Mouse (Mus musculus) megakaryocyte, adult 5-6 weeks (primary cell): Measurements from ENCODE around the gene Olfr95. TPM values are rescaled to one million over a fixed set of nuclear protein-coding genes. Genes with fewer than 3 reads are reported as not detected.
"Not testable (repeated sequence)": the region's sequence is repeated elsewhere in the genome, so short reads cannot be mapped to it uniquely, and the experiment has no call there.

ENCODE experiments used
- ATAC-seq: 2 replicates; pipeline ENCODE4 v1.8.0; 2016; ENCODE audit warnings: mild to moderate bottlenecking, inconsistent platforms; ENCODE audit not compliant: poor library complexity, severe bottlenecking
- total RNA-seq, 2 experiments: library from RNA; stranded (forward) in 1 of 2; stranded (reverse) in 1 of 2; fragments of 153-499, 151-499 nt in 1 of 2; fragments of 221-1000, 200-1000 nt in 1 of 2; gene quantifications; 2 replicates each; pipeline versions ENCODE4 v1.2.3 to v1.2.4; 2015 to 2017

Olfr95 gene
- total RNA-seq (2015) (not detected in 2 replicates), total RNA-seq (2017) (0.04 TPM in 1 of 2 replicates, not detected in the other)

DNA sequence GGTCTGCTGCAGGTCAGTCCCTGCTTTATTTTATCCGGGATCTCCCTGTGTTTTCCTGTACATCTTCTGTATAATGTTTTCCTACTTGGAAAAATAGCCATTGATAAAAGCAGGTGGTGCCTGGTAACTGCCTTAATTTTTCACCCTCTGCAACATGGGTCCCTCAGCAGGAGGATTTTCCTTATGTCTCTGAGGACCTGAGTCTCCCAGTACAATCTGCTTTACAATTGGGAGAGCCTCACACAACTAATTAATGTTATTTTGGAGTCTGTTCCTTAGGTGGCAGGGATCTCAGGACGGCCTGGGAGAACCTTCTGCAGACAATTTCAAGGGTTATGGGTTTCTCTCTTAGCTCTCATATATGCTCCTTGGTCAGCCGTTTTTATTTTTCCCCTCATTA, at the start of gene Olfr95:
Gene Olfr95 (minus strand): TSS at position 101 of the 400 bp plus-strand sequence.
- ATAC-seq, result no peak

- peak; percentile 75 for ATAC-seq
Observed at GRCm38 (mm10) chr17:37250544-37250943, 37.6 kb upstream of the Olfr95 start.

GRCm38 (mm10) chr17:37249460-37249859, 36.5 kb upstream of the Olfr95 start:
- no peak for ATAC-seq

DNA sequence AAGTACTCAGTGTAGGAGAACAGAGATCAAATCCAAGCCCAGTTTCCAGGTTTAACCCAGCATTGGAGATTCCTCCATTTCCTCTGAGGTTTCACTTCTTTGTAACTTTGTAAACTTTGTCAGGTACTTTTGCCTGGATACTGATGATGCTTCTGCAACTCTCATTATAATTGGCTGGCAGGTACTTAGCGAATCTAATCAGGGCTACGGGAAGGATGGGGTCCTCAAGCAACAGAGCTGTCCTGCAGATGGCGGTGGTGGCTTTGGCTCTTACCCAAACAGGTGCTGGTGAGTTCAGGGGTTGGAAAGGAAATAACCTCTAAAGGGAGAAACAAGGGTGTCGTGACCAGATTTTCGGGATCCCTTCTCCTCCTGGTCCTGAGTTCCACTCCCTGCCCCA, 33.8 kb upstream of the Olfr95 start:
- ATAC-seq, result peak; percentile 67

DNA sequence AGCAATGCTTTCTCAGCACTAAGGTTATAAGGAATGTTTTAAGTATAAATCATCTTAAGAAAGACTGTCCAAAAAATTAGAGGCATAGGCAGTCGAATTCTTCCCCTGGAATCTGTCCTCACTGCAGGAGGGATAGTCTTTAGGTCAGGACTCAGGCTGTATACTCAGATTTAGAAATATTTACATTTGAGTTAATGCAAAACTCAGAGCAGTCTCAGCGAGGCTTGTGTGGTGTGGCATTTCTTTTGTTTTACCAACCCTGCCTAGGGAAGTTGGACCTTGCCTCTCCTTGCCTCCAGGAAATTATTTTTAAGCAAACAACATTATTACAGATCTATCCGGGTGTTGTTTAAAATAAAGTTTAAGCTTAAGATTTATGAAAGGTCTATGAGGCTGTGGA, 29.3 kb upstream of the Olfr95 start:
- no peak for ATAC-seq

- ATAC-seq, result not testable (repeated sequence)
Observed at GRCm38 (mm10) chr17:37237230-37237629, 24.3 kb upstream of the Olfr95 start, which contains the start of gene Olfr97. Olfr97 (minus strand) TSS chr17:37237330.

DNA sequence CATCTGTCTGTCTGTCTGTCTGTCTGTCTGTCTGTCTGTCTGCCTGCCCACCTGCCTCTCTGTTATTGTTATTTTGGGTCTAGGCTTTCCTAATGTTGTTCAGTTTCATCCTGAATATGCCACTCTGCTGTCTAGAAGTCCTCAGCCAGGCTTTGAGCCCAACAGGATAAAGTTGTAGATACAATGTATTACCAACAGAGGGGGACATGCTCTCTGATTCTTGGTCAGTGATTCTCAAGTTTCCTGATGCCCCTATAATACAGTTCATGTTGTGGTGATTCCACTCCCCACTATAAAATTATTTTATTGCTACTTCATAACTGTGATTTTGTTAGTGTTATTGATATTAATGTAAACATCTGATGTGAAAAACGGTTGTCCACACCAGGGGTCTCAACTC, 9.0 kb upstream of the Olfr95 start:
- ATAC-seq, result no peak

DNA sequence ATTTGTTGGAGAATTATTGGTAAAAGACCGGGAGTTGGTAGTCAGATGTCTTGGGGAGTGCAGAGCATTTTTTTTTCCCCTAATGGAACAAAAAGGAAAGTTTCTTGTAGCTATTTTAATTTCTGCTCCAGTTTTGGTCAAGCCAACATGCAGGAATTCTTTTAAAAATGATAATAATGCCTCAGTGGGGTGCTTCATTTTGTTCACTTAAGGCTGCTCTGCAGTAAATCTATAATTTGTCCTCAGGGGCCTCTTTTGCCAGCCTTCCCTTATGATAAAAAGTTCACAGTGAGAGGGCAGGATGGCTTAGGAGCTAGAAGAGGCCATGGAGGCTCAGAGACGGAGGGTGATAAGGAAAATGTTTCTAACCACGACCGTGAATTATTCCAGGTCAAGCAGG, 6.9 kb upstream of the Olfr95 start, which contains the start of gene Olfr96:
Gene Olfr96 (plus strand): TSS at position 301 of the 400 bp plus-strand sequence.
- ATAC-seq, result no peak

DNA sequence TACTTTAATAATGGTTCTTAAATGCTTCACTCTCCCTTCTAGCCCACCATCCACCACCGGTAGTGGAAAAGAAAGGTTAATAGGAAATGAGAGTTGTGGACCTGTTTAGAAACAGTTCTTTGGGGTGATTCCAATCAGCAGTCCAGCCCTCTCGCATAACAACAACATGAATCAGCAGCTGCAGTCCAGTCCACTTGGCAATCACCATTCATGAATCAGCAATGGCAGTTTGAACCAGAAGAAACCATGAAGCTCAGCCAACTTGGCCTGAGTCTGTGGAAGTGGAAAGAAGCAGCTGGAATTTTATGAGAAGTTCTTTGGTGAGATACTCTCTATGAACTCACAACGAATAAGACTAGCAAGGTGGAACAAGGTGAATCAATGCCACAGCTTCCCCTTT, 5.6 kb upstream of the Olfr95 start:
- ATAC-seq, result no peak

GRCm38 (mm10) chr17:37210884-37211768, 1.8 kb downstream of the Olfr95 start:
- no peak for ATAC-seq

- 0 out of 2 replicates have a peak, but pooled peaks have one; percentile 18 for ATAC-seq
Observed at GRCm38 (mm10) chr17:37203917-37204236, 9.0 kb downstream of the Olfr95 start.

DNA sequence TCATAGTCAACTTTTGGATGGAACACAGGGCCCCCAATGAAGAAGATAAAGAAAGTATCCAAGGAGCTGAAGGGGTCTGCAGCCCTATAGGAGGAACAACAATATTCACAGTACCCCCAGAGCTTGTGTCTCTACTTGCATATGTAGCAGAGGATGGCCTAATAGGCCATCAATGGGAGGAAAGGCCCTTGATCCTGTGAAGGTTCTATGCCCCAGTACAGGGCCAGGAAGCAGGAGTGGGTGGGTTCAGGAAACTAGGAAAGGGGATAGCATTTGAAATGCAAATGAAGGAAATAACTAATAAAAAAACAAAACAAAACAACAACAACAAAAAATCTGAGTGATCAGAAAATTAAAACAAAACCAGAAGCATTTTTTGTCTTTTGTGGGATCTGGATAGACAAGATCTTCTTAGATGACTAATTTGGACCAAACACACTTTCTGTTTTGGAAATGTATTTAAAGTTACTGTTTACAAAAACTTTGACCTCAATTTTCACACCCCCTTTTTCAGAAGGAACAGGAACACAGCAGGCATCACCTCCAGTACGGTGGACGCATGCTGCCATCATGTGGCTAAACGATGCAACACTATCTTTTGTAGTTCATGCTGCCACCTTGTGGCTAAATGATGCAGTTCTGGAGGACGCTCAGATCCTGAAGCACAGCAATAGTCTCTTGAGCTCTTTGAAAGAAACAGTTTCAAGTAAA, 9.6 kb downstream of the Olfr95 start:
- ATAC-seq, result peak; percentile 100

- ATAC-seq, result no peak
Observed at GRCm38 (mm10) chr17:37200894-37201293, 12.0 kb downstream of the Olfr95 start, which contains the start of gene Olfr94. Olfr94 (minus strand) TSS chr17:37200994.

DNA sequence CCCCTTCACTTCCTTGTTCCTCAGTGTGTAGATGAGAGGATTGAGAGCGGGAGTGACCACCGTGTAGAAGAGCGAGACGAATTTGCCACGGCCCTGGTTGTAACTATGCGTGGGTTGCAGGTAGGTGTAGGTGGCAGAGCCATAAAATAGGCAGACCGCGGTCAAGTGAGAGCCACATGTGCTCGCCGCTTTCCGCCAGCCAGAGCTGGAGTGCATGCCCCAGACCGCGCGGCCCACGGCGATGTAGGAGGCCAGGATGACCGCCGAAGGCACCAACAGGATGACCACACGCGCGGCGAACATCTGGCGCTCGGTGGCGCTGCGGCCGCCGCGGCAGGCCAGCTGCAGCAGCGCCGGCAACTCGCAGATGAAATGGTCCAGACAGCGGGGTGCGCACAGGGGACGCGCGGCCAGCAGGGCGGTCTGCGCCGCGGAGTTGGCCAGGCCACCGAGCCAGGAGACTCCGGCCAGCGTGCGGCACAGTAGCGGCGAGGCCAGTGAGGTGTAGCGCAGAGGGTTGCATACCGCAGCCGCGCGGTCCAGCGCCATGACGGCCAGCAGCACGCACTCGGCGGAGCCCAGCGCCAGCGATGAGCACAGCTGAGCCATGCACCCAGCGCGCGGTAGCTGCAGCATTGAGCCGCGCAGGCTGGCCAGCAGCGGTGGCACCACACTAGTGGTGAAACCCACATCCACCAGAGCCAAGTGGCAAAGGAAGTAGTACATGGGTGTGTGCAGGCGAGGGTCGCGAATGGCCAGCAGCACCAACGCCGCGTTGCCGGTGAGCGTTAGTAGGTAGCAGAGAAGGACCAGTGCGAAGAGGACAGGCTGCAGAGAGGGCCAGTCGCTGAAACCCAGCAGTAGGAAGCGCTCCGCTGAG, 15.8 kb downstream of the Olfr95 start:
- no peak for ATAC-seq

DNA sequence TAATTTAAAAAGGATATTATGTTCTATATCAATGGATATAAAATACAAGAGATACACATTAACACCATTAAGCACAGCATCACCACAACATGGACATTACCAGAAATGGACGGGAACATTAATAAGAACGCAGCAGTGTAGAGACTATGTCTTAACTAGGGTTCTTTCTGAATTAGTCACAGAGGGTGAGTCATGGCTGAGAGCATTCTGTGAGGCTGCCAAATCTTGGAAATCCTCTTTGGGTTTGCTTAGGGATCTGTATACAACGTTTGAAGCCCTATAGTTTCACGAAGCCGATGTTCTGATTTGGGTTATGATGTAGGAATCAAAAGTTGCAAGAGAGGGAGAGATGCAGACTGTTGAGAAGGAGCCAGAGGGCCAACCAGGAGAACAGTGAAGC, 18.1 kb downstream of the Olfr95 start:
- ATAC-seq, result no peak

DNA sequence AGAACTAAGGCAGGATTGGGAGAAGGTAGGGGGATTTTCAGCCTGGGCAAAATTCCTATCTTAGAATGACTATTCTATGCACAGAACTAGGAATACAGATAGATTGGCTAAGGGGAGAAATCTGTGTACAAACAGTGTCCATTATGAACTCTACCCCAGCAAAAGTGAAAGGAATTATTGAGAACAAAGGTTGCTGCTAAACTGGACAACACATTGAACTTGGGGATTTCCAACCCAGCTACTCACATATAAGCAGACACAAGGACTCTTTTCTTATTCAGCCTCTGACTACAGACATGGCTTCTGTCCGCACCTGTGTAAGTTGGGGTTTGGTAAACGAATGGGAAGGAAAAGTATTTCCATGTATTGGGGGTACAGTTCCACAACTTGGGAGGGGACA, 19.3 kb downstream of the Olfr95 start, which contains the start of gene Ubd:
Gene Ubd (plus strand): TSS at position 237 of the 400 bp plus-strand sequence.
- no peak for ATAC-seq

GRCm38 (mm10) chr17:37193032-37193431, 19.9 kb downstream of the Olfr95 start:
- no peak for ATAC-seq

DNA sequence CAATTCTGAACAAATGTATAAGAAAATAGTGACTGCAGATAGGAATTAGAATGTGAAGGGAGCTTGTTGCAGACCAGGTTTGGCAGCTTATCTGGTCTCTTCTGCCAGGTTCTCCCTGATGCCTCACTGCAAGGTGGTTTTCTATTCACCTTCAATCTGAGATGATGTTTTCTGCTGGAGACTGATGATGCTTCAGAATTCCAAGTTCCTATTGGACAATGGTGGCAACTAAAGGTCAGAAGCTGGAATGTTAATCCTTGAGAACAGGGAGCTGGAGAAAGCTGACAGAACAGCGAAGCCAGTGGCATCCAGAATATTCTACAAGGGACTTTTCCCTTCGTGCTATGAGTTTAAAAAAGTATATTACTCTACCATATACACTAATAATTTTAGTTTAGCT, 22.2 kb downstream of the Olfr95 start:
- ATAC-seq, result no peak

DNA sequence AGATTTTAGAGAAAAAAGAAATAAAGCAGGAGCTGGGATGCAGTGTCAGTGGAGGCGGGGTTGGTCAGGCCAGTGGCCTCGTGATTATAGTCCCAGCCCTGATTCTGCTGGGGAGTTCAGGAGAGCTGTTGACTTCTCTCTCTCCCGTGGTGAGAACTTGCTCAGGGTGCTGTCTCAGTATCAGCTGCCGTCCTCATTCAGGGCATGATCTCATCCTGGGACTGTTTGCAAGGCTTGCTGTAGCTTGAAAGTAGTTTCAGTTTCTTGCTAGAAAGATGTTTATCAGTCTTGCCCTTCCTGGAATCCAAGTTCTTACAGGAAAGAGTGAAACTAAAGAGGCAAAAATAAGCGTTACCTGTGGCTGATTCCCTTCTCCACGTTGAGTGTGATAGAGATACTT, 27.4 kb downstream of the Olfr95 start:
- no peak for ATAC-seq

DNA sequence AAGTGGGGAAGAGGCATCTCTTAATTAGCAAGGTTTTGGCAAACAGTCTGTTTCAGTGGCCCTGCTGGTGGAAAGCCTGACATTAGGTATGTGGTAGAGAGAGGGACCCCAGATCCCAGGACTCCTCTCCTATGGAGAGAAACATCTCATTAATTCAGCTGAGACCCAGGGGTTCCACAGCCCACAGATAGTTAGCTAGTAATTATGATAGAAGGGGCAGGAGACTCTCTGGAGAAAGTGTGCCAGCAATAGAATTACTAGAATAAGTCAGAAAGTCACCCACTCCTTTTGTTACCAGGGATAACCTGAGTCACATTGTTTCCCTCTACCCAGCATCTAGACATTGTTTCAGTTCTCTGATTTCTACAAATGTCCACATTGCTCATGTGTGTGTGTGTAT, 51.5 kb downstream of the Olfr95 start, which contains the start of gene Olfr93:
Gene Olfr93 (minus strand): TSS at position 101 of the 400 bp plus-strand sequence.
- ATAC-seq, result no peak
